Mouse (Mus musculus): ENCODE measurements at regions not wholly inside any gene's neighbourhood (a gene's known extent, or its start where the extent isn't known, plus 50 kb on each side); places are given as distances from the start of the nearest gene placed in this dataset.

GRCm38 (mm10) chr11:19226756-19227155, 208.0 kb upstream of the Meis1 start:
- in situ Hi-C loops (cut with MboI, MseI) = no loop called here

GRCm38 (mm10) chr11:19227716-19228115, 208.9 kb upstream of the Meis1 start:
- in situ Hi-C loops (cut with MboI, MseI) = no loop called here

- in situ Hi-C loops (cut with MboI, MseI) = no loop called here
These were observed 227.8 kb upstream of the Meis1 start for GRCm38 (mm10) chr11:19246390-19247114.

DNA sequence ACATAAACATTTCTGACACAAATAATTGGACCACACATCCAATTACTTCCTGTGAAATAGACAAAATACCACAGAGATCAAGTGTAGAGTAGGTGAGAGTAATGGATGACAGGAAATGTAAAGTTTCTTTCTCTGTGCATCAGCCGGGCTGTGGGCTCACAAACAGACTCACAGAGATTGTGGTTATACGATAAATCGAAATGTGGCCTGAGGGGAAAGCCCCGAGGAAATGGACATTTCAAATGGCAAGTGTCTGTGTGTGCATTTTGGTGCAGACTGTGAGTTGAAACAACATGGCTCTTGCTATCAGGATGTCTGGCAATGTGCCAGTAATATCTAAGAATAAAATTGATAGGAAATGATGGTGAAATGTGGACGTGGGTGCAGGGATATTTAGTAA, 234.8 kb upstream of the Meis1 start:
- in situ Hi-C loops (cut with MboI, MseI) = no loop called here

- in situ Hi-C loops (cut with MboI, MseI) = no loop called here
These were observed 235.4 kb upstream of the Meis1 start for GRCm38 (mm10) chr11:19254183-19254582.

GRCm38 (mm10) chr11:19257549-19257948, 238.8 kb upstream of the Meis1 start:
- in situ Hi-C loops (cut with MboI, MseI) = no loop called here

- in situ Hi-C loops (cut with MboI, MseI) = no loop called here
These were observed 244.0 kb upstream of the Meis1 start for GRCm38 (mm10) chr11:19262832-19263231.

DNA sequence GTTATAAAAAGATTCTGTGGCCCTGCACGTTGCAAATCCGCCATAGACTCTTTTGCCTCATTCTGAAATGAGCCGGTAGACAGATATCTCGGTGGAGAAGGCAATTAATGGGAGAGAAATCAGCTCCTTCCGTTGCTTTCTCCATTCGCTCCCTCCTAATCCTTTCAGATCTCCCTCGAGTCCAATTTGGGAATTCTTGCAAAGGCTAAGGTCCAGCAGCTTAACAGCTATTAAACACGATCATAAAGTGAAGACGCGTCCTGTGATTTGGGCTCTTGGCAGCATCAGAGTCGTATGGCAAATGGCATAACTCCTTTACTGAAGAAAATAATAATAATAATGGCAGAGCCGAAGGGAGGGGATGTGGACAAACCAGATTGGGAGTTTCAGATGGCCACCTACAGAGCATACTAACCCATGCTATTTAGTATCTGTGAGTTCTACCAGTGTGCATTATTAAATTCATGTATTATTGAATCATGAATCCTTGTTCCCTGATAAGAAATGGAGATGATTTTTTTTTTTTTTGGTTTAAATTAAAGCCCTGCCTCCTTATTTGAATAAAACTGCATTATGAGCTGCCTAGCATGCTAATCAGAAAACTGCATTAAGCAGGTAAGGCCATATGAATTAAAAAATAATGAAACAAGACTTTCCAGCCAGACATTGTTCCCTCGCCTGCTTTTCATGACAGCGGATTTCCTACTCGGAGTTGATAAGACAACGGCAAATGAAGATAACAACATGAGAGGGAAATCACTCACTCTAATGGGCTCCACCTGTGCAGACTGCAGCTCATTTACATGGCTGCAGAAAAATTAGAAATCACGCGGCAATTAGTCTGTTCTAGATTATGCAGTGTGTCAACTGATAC, 246.2 kb upstream of the Meis1 start:
- in situ Hi-C loops (cut with MboI, MseI) = no loop called here

DNA sequence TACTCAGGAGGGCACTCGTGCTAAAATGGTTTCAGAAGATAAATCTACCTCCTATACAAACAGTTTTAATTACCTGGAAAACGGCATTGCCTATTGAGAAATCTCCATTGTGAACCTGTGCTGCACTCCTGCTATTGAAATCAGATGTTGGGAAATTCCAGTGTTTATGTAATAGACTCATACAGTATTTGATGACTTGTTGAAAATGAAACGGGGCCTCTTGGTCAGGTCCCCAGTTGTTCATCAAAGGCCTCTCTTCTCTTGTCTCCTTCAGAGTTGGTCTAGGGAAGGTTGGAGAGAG, 246.8 kb upstream of the Meis1 start:
- in situ Hi-C loops (cut with MboI, MseI) = no loop called here

DNA sequence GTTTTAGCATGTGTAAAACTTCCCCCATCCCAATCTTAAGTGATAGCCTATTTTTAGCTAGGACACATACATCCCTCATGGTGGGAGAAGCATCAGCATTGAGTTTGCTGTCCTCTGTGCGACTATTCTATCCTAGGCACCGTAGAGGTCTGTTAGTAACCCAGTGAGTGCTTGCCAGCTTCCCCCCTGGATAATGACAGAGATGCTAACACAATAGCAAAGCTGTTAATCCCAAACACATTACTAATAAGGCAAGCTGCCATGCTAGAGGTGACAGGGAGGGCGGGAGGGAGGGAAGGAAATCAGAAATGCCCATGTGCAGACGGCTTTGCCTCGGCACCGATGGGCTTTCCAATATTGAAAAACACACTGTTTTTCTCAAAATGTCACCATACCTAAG, 272.2 kb upstream of the Meis1 start:
- in situ Hi-C loops (cut with MboI, MseI) = no loop called here

GRCm38 (mm10) chr11:19299411-19299810, 280.6 kb upstream of the Meis1 start:
- in situ Hi-C loops (cut with MboI, MseI) = no loop called here

DNA sequence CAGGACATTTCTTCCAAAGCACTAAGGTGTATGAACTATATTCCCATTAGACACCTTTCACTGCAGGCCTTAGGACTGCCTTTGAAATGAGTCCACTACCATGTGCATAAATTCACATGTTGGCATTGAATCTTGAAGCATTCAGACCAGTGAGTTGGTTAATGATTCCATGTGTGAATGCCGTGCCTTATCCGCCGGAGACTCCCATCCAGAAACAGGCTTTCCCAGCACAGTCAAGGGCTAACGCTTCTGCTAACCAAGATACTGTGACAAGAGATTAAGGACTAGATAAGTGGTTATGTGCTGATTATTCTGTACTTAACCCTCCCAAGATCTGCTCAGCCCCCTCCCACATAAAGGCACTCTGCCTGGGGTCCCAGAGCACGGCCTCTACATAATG, 287.9 kb upstream of the Meis1 start:
- in situ Hi-C loops (cut with MboI, MseI) = no loop called here

DNA sequence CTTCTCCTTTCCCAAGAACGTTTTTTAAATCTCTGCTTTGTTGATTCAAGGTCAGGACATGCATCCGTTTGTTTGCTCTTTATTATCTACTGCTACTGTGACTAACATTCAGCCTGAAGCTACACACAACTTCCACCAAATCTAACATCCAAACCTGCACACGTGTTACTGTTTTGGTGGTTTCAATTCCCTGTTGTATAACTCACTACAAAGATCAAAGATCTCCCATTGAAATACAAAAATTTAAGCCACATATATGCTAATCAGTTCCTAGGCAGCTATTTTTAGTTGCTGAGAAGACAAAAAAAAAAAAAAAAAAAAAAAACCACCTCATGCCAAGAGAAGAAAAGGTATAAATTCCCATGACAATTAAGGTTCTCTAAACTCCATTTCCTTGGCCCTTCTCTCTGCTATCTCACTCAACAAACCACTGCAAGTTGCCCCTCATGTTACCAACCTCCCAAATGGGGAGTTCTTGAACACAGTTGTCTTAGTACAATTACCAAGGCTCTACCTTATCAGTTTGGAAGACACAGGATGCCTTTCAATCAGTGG, 312.0 kb upstream of the Meis1 start:
- in situ Hi-C loops (cut with MboI, MseI) = no loop called here

GRCm38 (mm10) chr11:19332274-19332673, 313.5 kb upstream of the Meis1 start:
- in situ Hi-C loops (cut with MboI, MseI) = no loop called here

DNA sequence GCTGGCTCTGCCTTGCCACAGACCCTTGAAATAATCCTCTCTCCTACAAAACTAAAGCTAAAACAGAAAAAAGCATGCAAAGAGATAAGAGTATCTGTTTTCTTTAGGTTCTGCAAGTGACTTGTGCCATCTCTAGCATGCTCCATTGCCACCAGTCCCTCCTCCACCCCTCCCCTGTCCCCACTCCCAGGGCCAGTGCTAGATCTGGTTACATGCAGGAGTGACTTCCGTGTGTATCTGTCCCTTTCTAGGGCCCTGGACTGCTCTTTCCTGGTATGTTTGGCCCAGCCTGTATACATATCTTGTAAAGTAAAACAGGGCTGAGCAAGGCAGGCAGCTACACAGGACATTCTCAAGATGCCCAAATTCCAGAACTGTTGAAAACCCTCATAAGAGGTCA, 313.9 kb upstream of the Meis1 start:
- in situ Hi-C loops (cut with MboI, MseI) = no loop called here

- in situ Hi-C loops (cut with MboI, MseI) = no loop called here
These were observed 315.2 kb upstream of the Meis1 start for GRCm38 (mm10) chr11:19333908-19334487.

DNA sequence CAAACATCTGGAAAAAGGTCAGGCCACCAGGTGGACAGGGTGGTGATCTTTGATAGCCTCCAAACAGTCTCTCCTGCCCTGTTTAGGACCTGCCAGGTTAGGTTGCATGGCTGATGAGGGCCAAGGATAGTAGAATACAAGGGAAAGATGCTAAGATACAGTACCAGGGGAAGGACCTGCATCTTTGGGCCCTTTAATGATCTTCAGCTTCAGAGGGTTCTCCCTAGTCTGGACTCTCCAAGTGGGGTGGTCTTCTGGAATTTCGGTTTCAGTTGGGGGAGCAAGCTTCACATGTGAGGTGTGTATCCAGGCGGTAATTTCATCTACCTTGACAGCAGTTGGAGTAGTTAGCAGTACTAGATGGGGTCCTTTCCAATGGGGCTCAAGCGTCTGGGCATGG, 316.6 kb upstream of the Meis1 start:
- in situ Hi-C loops (cut with MboI, MseI) = no loop called here

GRCm38 (mm10) chr11:19339721-19340317, 321.0 kb upstream of the Meis1 start:
- in situ Hi-C loops (cut with MboI, MseI) = no loop called here

DNA sequence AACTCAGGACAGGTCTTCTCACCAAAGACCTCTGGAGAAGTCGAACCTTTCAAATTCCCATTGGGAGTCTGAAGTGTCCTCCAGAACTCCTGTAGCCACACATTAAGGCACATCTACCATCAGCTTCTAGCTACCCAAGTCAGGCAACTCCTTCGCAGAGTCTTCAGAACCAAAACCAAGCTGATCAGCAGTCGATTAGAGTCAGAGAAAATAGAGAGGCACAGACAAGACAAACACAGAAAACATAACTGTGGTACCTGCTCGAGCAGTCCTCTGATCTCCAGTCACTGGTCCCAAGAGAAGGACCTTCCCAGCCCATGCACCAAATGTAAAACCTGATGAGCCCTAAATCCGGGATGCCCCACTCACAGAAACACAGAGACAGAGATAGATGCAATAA, 322.1 kb upstream of the Meis1 start:
- in situ Hi-C loops (cut with MboI, MseI) = no loop called here

DNA sequence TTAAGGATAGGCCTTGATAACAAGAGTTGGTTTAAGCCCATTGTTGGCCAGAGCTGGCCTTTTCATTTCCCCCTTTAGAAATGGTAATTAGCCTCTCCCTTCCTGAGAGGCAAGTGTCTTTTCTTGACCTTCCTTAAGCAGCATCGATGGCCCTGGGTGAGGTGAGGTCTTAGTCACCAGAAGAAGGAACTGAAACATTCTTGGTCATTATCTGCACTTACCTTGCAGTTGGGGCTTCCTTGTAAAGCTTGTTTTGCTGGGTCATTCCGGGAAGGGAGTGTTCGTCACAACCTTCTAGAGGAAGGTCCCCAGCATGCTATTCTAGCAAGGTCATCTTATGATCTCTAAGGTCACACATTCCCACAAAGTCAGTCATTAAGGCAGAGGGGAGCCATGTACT, 322.6 kb upstream of the Meis1 start:
- in situ Hi-C loops (cut with MboI, MseI) = no loop called here

DNA sequence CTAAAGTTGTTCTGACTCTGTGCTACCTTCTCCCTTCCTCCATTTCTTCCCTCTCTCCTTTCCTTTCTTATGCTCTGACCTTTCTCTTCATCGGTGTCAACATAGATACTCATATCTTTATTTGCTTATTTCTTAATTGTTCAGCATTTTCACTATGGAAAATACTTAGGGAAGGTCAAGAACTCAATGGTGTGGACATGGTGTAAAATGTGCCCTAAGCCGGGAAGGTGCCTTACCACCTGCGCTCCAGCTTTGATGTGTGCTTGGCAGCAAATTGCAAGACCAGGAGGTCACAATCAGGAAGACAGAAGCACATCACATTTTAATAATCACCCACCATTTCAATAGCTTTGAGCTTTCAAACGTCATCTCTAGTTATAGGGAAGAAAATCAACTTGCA, 324.0 kb upstream of the Meis1 start:
- in situ Hi-C loops (cut with MboI, MseI) = no loop called here

- in situ Hi-C loops (cut with MboI, MseI) = no loop called here
These were observed 327.6 kb upstream of the Meis1 start for GRCm38 (mm10) chr11:19346276-19346826.
